Mouse (Mus musculus): ENCODE data around the gene Gm21637. TPM values are rescaled to one million over a fixed set of nuclear protein-coding genes. Genes with fewer than 3 reads are reported as not detected.
"Not testable (repeated sequence)": the region's sequence is repeated elsewhere in the genome, so short reads cannot be mapped to it uniquely, and the experiment has no call there.

The Gm21637 gene
- polyA plus RNA-seq (2012; rRNA removed): not detected in 2 replicates

- not testable (repeated sequence) for DNase-seq (ENCODE audit: low read depth, low spot score)
- WGBS: no CpG with 5 or more reads among the region's 1 CpGs
Measured at GRCm38 (mm10) chrX:31961744-31962143, at the start of gene Gm21637. Gene Gm21637 (plus strand): TSS chrX:31962044.

Other genes with a start within 250 kb of the Gm21637 start
- gene Btbd35f25, start 244.9 kb upstream of the Gm21637 start, polyA plus RNA-seq (2012; rRNA removed): not detected in 2 replicates
- gene Btbd35f22, start 85.8 kb downstream of the Gm21637 start, polyA plus RNA-seq (2012; rRNA removed): not detected in 2 replicates